Mouse (Mus musculus) lung, postnatal 14 days (tissue): ENCODE measurements around the gene Depp1.
A peak's percentile ranks its signal among the peaks of the same experiment; 100 is the strongest.

Source experiments
- DNase-seq: peaks from one replicate; pipeline ENCODE4 v3.0.0; 2021

The Depp1 gene

GRCm38 (mm10) chr6:116651437-116652118, 1.2 kb downstream of the Depp1 start:
- peak; percentile 77 for DNase-seq

GRCm38 (mm10) chr6:116653191-116653590, 2.8 kb downstream of the Depp1 start:
- no peak for DNase-seq

- peak; percentile 76 for DNase-seq
These were observed 3.5 kb downstream of the Depp1 start for GRCm38 (mm10) chr6:116653684-116654454.

- DNase-seq: no peak
These were observed 13.0 kb downstream of the Depp1 start for GRCm38 (mm10) chr6:116663364-116663763.

GRCm38 (mm10) chr6:116664031-116664430, 13.6 kb downstream of the Depp1 start:
- peak; percentile 20 for DNase-seq

GRCm38 (mm10) chr6:116664830-116665229, 14.4 kb downstream of the Depp1 start:
- DNase-seq: no peak

GRCm38 (mm10) chr6:116666085-116666750, 15.8 kb downstream of the Depp1 start:
- no peak for DNase-seq

GRCm38 (mm10) chr6:116666892-116667291, 16.5 kb downstream of the Depp1 start:
- DNase-seq: no peak

- no peak for DNase-seq
These were observed 17.0 kb downstream of the Depp1 start for GRCm38 (mm10) chr6:116667382-116667781.

GRCm38 (mm10) chr6:116668682-116669470, 18.5 kb downstream of the Depp1 start:
- peak; percentile 21 for DNase-seq

- no peak for DNase-seq
These were observed 19.7 kb downstream of the Depp1 start for GRCm38 (mm10) chr6:116670144-116670543.

GRCm38 (mm10) chr6:116671031-116671430, 20.6 kb downstream of the Depp1 start:
- peak; percentile 34 for DNase-seq

GRCm38 (mm10) chr6:116671768-116672167, 21.4 kb downstream of the Depp1 start:
- DNase-seq: no peak

- no peak for DNase-seq
These were observed 21.9 kb downstream of the Depp1 start for GRCm38 (mm10) chr6:116672349-116672748.

- DNase-seq: peak; percentile 86
These were observed 23.3 kb downstream of the Depp1 start, which contains the start of gene Rassf4 for GRCm38 (mm10) chr6:116673471-116674282. TSS of gene Rassf4 (minus strand) at chr6:116673952.

- DNase-seq: no peak
These were observed 24.0 kb downstream of the Depp1 start for GRCm38 (mm10) chr6:116674283-116674886.

- DNase-seq: peak; percentile 30
These were observed 26.0 kb downstream of the Depp1 start for GRCm38 (mm10) chr6:116676355-116676913.

- no peak for DNase-seq
These were observed 26.9 kb downstream of the Depp1 start for GRCm38 (mm10) chr6:116677321-116677720.

GRCm38 (mm10) chr6:116679563-116680288, 29.3 kb downstream of the Depp1 start:
- no peak for DNase-seq

- peak; percentile 63 for DNase-seq
These were observed 31.9 kb downstream of the Depp1 start for GRCm38 (mm10) chr6:116682317-116682716.
